Mouse (Mus musculus) forebrain, embryonic 13.5 days (tissue): Measurements from ENCODE around the gene 6330409D20Rik. TPM values are rescaled to one million over a fixed set of nuclear protein-coding genes. Genes with fewer than 3 reads are reported as not detected.

Experiments used
- ATAC-seq: fragments of 200-750 bp; cut with Nextera tagmentation; 2 replicates; pipeline ENCODE4 v1.8.0; 2017
- H3K27ac ChIP-seq: fragments of 300-500 bp; sonication (generic); 2 replicates; pipeline ENCODE4 v1.5.1; 2015; ENCODE audit warnings: inconsistent platforms, mild to moderate bottlenecking, moderate library complexity
- H3K27me3 ChIP-seq: fragments of 300-500 bp; sonication (generic); 2 replicates; pipeline ENCODE4 v1.6.1; 2015; ENCODE audit warnings: mild to moderate bottlenecking, inconsistent platforms
- H3K36me3 ChIP-seq: fragments of 300-500 bp; sonication (generic); 2 replicates; pipeline ENCODE4 v1.6.1; 2015; ENCODE audit warnings: mild to moderate bottlenecking, inconsistent platforms; ENCODE audit not compliant: poor library complexity, severe bottlenecking
- H3K4me1 ChIP-seq: fragments of 300-500 bp; sonication (generic); 2 replicates; pipeline ENCODE4 v1.6.1; 2015; ENCODE audit warnings: inconsistent platforms
- H3K4me2 ChIP-seq: fragments of 300-500 bp; sonication (generic); 2 replicates; pipeline ENCODE4 v1.6.1; 2015; ENCODE audit warnings: inconsistent platforms, mild to moderate bottlenecking, moderate library complexity
- H3K4me3 ChIP-seq: fragments of 300-500 bp; sonication (generic); 2 replicates; pipeline ENCODE4 v1.5.1; 2015; ENCODE audit warnings: mild to moderate bottlenecking, inconsistent platforms
- H3K9ac ChIP-seq: fragments of 300-500 bp; sonication (generic); 2 replicates; pipeline ENCODE4 v1.6.1; 2015; ENCODE audit warnings: mild to moderate bottlenecking, inconsistent platforms
- H3K9me3 ChIP-seq: fragments of 300-500 bp; sonication (generic); replicated peaks from 2 replicates; pipeline ENCODE4 v1.6.1; 2016; ENCODE audit warnings: inconsistent platforms
- WGBS: fragments of 180-500 bp; shearing (Covaris S2); methylation state at CpG from one replicate; pipeline ENCODE4 v1.1.7; 2015; 5-methylcytosine and 5-hydroxymethylcytosine counted together
- polyA plus RNA-seq: library from polyadenylated mRNA; unstranded; fragments of >200 nt; fragmentation: Nextera tagmentation; extraction: Ambion mirVana; gene quantifications from 2 replicates; pipeline ENCODE4 v1.2.1, GENCODE M21; 2015

Gene 6330409D20Rik
- polyA plus RNA-seq, 1 experiment from 2014 or later: 1.6 TPM

- H3K9me3 ChIP-seq: no peaks in the 10 kb centered on the region
- WGBS: 58% methylated on average over 5 of the region's 5 CpGs
- no peak for ATAC-seq
- H3K4me1 ChIP-seq: no peaks in the 10 kb centered on the region
- H3K4me3 ChIP-seq: no peak overlapping the region
- no peak overlapping the region for H3K4me2 ChIP-seq
- no peak overlapping the region for H3K27ac ChIP-seq
- H3K27me3 ChIP-seq: no peaks in the 10 kb centered on the region
- H3K9ac ChIP-seq: no peak overlapping the region
- H3K36me3 ChIP-seq: no peaks in the 10 kb centered on the region
Measured at GRCm38 (mm10) chr2:32769327-32770085, 28.7 kb upstream of the 6330409D20Rik start.

DNA sequence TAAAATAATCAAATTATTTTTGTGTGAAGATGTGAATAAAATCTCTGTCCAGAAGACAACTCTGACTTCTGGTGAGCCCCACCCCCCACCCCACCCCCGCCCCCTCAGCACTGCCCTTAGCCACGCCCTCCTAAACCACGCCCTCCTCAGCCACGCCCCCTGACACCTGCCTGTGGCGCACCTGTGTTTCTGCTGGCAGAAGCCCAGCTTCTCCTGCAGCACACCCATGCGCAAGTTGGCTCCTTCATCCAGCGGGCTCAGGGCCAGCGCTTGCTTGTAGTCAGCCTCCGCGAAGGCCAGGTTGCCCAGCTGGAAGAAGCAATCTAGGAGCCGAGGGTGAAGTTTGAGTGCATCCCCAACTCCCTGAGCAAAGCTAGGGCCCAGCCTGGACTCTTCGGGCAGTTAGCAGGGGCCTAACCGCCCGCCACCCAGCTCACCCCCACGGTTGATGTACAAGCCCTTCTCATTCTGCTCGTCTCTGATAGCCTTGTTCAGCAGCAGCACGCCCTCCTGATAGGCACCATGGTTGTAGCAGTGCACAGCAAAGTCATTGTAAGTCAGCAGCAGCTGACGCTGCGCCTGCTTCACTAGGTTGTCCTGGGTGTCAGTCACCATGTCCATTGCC, 28.0 kb upstream of the 6330409D20Rik start:
- H3K9me3 ChIP-seq: no peaks in the 10 kb centered on the region
- no peak overlapping the region for H3K27ac ChIP-seq
- H3K9ac ChIP-seq: no peak overlapping the region
- no peak overlapping the region for H3K4me2 ChIP-seq
- H3K27me3 ChIP-seq: no peaks in the 10 kb centered on the region
- ATAC-seq: no peak
- H3K4me3 ChIP-seq: no peak overlapping the region
- no peaks in the 10 kb centered on the region for H3K4me1 ChIP-seq
- 59% methylated on average over 19 of the region's 19 CpGs for WGBS
- 0 out of 2 replicates have a peak, but pooled peaks cover under 1% of the 10 kb centered on the region for H3K36me3 ChIP-seq

GRCm38 (mm10) chr2:32767241-32767640, 26.4 kb upstream of the 6330409D20Rik start:
- Histone ChIP-seq H3K27ac (no peak overlapping the region), H3K4me3 (no peak overlapping the region), H3K36me3 (peaks cover 16% of the 10 kb centered on the region), H3K9ac (no peak overlapping the region), H3K27me3 (no peaks in the 10 kb centered on the region), H3K4me1 (no peaks in the 10 kb centered on the region), H3K9me3 (no peaks in the 10 kb centered on the region), H3K4me2 (no peak overlapping the region)
- 87% methylated on average over 12 of the region's 12 CpGs for WGBS
- ATAC-seq: no peak

GRCm38 (mm10) chr2:32763353-32763752, 22.5 kb upstream of the 6330409D20Rik start:
- Histone ChIP-seq H3K27me3 (no peaks in the 10 kb centered on the region), H3K4me3 (no peak overlapping the region), H3K4me2 (no peak overlapping the region), H3K4me1 (peaks cover 8% of the 10 kb centered on the region), H3K36me3 (peaks cover 40% of the 10 kb centered on the region), H3K9me3 (no peaks in the 10 kb centered on the region), H3K9ac (no peak overlapping the region), H3K27ac (no peak overlapping the region)
- 82% methylated on average over 3 of the region's 3 CpGs for WGBS
- ATAC-seq: no peak

DNA sequence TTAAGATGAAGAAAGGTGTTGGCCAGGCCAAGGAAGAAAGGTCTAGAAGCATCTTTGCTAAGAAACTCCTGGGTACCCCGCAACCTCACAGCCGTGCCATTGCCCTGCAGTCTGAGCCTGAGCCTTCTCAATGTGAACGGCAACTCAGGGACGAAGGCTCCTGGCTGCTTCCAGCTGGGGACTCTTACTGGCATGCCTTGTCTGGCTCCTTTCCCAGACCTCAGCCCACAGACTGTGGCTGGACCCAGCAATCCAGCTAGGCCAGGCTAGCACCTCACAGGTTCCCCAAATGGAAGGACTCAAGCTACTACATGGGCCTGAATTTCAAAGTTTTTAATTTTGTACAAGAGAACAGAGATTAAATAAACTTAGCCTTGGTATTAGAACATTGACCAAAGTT, 21.0 kb upstream of the 6330409D20Rik start:
- peaks cover 16% of the 10 kb centered on the region for H3K4me1 ChIP-seq
- ATAC-seq: no peak
- H3K36me3 ChIP-seq: peaks cover 40% of the 10 kb centered on the region
- no peak overlapping the region for H3K4me2 ChIP-seq
- 90% methylated on average over 4 of the region's 4 CpGs for WGBS
- no peak overlapping the region for H3K4me3 ChIP-seq
- H3K27ac ChIP-seq: no peak overlapping the region
- no peaks in the 10 kb centered on the region for H3K9me3 ChIP-seq
- H3K27me3 ChIP-seq: no peaks in the 10 kb centered on the region
- H3K9ac ChIP-seq: no peak overlapping the region

- ATAC-seq: no peak
- no peak overlapping the region for H3K4me2 ChIP-seq
- H3K36me3 ChIP-seq: peaks cover 40% of the 10 kb centered on the region
- 85% methylated on average over 14 of the region's 14 CpGs for WGBS
- H3K27ac ChIP-seq: no peak overlapping the region
- no peak overlapping the region for H3K4me3 ChIP-seq
- H3K27me3 ChIP-seq: no peaks in the 10 kb centered on the region
- no peak overlapping the region for H3K9ac ChIP-seq
- H3K4me1 ChIP-seq: peaks cover 19% of the 10 kb centered on the region
- no peaks in the 10 kb centered on the region for H3K9me3 ChIP-seq
Measured at GRCm38 (mm10) chr2:32761361-32761760, 20.5 kb upstream of the 6330409D20Rik start.

DNA sequence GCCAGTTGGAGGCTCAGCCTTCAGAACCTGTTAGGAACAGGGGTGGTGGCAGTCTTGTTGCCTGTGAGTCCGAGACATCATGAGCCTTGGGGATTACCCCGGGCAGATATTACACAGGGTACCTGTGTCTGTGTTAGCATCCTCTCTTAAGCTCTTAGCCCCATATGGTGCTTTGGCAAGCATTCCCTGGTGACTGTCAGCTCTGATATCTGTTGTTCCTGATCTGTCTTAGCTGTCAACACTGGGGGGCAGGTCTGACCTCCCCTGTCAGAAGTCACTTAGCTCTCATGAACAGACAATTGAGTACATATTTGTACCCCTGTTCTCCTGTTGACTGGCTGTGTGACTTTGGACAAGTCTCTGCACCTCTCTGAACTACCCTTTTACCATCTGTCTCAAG, 18.2 kb upstream of the 6330409D20Rik start:
- WGBS: 91% methylated on average over 2 of the region's 2 CpGs
- Histone ChIP-seq H3K4me2 (peak overlapping the region; percentile 61; the same call in 1 of the 2 replicates), H3K4me1 (peaks cover 19% of the 10 kb centered on the region), H3K36me3 (peaks cover 52% of the 10 kb centered on the region), H3K9me3 (no peaks in the 10 kb centered on the region), H3K4me3 (no peak overlapping the region), H3K27ac (0 out of 2 replicates have a peak overlapping the region, but pooled peaks have one; percentile 19), H3K9ac (peak overlapping the region; percentile 41), H3K27me3 (no peaks in the 10 kb centered on the region)
- ATAC-seq: no peak

DNA sequence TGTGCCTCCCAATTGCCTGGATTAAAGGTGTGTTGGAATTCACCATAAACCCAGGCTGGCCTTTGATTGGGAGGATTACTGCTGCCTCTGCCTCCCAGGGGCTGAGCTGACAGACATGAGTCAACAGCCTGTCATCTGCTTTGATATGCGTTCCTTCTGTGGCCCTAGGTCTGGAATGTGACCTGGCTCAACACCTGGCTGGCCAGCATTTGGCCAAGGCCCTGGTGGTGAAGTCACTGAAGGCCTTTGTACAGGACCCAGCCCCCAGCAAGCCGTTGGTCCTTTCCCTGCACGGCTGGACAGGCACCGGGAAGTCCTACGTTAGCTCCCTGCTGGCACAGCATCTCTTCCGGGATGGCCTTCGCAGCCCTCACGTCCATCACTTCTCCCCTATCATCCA, 17.7 kb upstream of the 6330409D20Rik start:
- H3K4me3 ChIP-seq: no peak overlapping the region
- H3K4me1 ChIP-seq: peaks cover 19% of the 10 kb centered on the region
- peaks cover 53% of the 10 kb centered on the region for H3K36me3 ChIP-seq
- H3K9ac ChIP-seq: peak overlapping the region; percentile 41
- peak overlapping the region; percentile 19; the same call in 1 of the 2 replicates for H3K27ac ChIP-seq
- peak overlapping the region; percentile 61 for H3K4me2 ChIP-seq
- WGBS: 84% methylated on average over 8 of the region's 8 CpGs
- no peaks in the 10 kb centered on the region for H3K9me3 ChIP-seq
- H3K27me3 ChIP-seq: no peaks in the 10 kb centered on the region
- no peak for ATAC-seq

DNA sequence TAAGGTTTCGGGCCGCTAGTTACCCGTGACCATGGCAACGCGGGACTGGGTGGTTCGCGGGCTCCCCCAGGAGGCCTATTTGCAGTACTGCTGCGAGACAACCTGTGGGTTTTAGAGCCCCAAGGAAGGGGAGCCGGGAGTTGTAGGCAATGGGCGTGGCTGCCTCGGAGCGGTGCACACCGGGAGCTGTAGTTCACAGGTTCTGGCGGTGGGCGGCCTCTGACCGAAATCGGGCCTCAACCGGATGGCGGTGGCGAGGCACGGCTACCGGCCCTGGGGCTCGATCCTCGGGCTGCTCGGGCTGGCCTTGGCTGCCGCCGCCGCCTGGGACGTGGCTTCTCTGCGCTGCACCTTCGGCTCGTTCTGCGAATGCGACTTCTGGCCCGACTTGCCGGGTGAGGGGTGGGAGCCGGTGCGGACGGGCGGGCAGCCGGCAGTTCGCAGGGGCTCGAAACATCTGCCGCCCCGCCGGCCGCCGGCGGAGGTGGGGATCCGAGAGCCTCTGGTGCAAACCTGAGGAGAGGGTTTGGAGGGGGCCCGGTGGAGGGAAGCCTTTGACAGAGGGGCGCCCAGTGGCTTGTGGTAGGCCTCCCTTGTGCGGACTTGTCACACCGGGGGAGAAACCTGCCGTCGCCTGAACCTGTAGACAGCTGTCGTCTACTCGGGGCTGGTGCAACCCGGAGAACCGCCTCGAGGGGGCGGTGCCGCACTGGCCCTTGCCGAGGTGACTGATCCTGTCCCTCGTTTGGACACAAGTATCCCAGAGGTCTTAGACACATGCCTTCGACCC, 16.4 kb upstream of the 6330409D20Rik start, which contains the start of gene Tor2a:
TSS of gene Tor2a (plus strand) at position 179 of the 790 bp plus-strand sequence.
- Histone ChIP-seq H3K9me3 (no peaks in the 10 kb centered on the region), H3K27ac (peak within 1 kb of the TSS; percentile 88), H3K4me2 (peak within 1 kb of the TSS; percentile 61), H3K4me1 (peaks cover 19% of the 10 kb centered on the region), H3K9ac (peak within 1 kb of the TSS; percentile 87), H3K27me3 (no peaks in the 10 kb centered on the region), H3K4me3 (peak within 1 kb of the TSS; percentile 59), H3K36me3 (peaks cover 53% of the 10 kb centered on the region)
- peak; percentile 96 for ATAC-seq
- WGBS: under 1% methylated on average over 60 of the region's 66 CpGs

DNA sequence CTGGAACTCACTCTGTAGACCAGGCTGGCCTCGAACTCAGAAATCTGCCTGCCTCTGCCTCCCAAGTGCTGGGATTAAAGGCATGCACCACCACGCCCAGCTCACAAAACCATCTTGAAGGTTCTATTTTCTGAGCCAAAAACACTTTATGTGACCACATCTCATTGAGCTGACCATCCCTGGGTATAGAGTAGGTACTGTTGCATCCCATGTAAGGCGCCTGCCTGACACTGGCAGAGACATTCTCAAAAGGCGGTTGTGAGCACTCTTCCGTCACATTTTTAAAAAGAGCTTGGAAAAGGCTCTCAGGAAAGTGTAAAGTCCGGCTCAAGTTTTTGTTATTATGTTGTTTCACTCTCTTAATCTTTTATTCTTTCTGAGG, 15.8 kb upstream of the 6330409D20Rik start:
- H3K27ac ChIP-seq: no peak overlapping the region
- ATAC-seq: peak; percentile 41
- H3K9me3 ChIP-seq: no peaks in the 10 kb centered on the region
- H3K36me3 ChIP-seq: peaks cover 47% of the 10 kb centered on the region
- no peak overlapping the region for H3K9ac ChIP-seq
- peaks cover 25% of the 10 kb centered on the region for H3K4me1 ChIP-seq
- peak overlapping the region; percentile 32; the same call in 1 of the 2 replicates for H3K4me2 ChIP-seq
- no peaks in the 10 kb centered on the region for H3K27me3 ChIP-seq
- 31% methylated on average over 6 of the region's 6 CpGs for WGBS
- H3K4me3 ChIP-seq: no peak overlapping the region; the same call in 1 of the 2 replicates

- Histone ChIP-seq H3K9me3 (no peaks in the 10 kb centered on the region), H3K27ac (no peak overlapping the region), H3K9ac (no peak overlapping the region), H3K4me3 (no peak overlapping the region), H3K4me2 (0 out of 2 replicates have a peak overlapping the region, but pooled peaks have one; percentile 60), H3K27me3 (no peaks in the 10 kb centered on the region), H3K4me1 (peaks cover 25% of the 10 kb centered on the region), H3K36me3 (peaks cover 54% of the 10 kb centered on the region)
- WGBS: 63% methylated on average over 10 of the region's 10 CpGs
- ATAC-seq: no peak
Measured at GRCm38 (mm10) chr2:32752181-32752580, 11.4 kb upstream of the 6330409D20Rik start.

DNA sequence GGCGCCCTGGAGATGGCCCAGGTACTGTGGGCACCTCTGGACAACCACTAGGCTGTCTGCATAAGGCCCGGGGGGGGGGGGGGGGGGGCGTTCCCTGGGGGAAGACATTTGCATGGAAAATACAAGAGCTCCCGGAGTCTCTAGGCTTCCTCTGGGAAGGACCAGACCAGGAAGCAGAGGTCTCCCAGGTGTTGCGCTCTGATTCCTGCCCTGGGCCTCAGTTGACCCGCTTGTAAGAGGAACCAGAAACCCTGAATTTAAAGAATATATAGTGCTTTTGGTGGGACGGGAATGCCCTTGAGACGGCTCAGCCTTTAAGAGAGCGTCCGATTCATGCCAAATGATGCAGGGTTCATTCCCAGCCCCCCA, 10.8 kb upstream of the 6330409D20Rik start:
- peak overlapping the region; percentile 60 for H3K4me2 ChIP-seq
- 19% methylated on average over 8 of the region's 10 CpGs for WGBS
- H3K9ac ChIP-seq: peak overlapping the region; percentile 37
- peaks cover 23% of the 10 kb centered on the region for H3K4me1 ChIP-seq
- H3K36me3 ChIP-seq: peaks cover 59% of the 10 kb centered on the region
- ATAC-seq: no peak
- H3K27ac ChIP-seq: no peak overlapping the region
- no peaks in the 10 kb centered on the region for H3K9me3 ChIP-seq
- H3K4me3 ChIP-seq: peak overlapping the region; percentile 29
- no peaks in the 10 kb centered on the region for H3K27me3 ChIP-seq
